Mouse (Mus musculus): ENCODE data around the gene 6030458C11Rik. TPM values are rescaled to one million over a fixed set of nuclear protein-coding genes. Genes with fewer than 3 reads are reported as not detected.

6030458C11Rik gene
- polyA plus RNA-seq, 1 experiment from 2014 or later: 31.8 TPM

- Histone ChIP-seq H3K4me3 (ENCODE audit: low read depth, low read length) (no peak overlapping the region), H3K27me3 (ENCODE audit: control insufficient read depth, insufficient read depth, low read length) (no peaks in the 10 kb centered on the region), H3K9me3 (replicated peaks; ENCODE audit: control insufficient read depth, low read length) (no peaks in the 10 kb centered on the region), H3K27ac (ENCODE audit: low read depth, low read length) (no peak overlapping the region), H3K36me3 (ENCODE audit: control insufficient read depth, insufficient read depth, low read length) (no peaks in the 10 kb centered on the region), H3K4me1 (ENCODE audit: control insufficient read depth, insufficient read depth, low read length) (peaks cover 8% of the 10 kb centered on the region; the same call in 1 of the 2 replicates), H3K4me2 (no peak overlapping the region), H3K9ac (ENCODE audit: low read depth, low read length) (no peak overlapping the region)
- WGBS (ENCODE audit: insufficient replicate concordance): 81% methylated on average over 6 of the region's 6 CpGs
- ATAC-seq (replicated peaks; ENCODE audit: insufficient number of reproducible peaks, low FRiP score, low TSS enrichment): no peak
Observed at GRCm38 (mm10) chr15:12760747-12761146, 63.7 kb downstream of the 6030458C11Rik start.

- peak; percentile 51; the same call in 1 of the 2 replicates for ATAC-seq (replicated peaks; ENCODE audit: insufficient number of reproducible peaks, low FRiP score, low TSS enrichment)
- peaks cover 8% of the 10 kb centered on the region; the same call in 1 of the 2 replicates for H3K4me1 ChIP-seq (ENCODE audit: control insufficient read depth, insufficient read depth, low read length)
- H3K9ac ChIP-seq (ENCODE audit: low read depth, low read length): no peak overlapping the region
- H3K36me3 ChIP-seq (ENCODE audit: control insufficient read depth, insufficient read depth, low read length): no peaks in the 10 kb centered on the region
- H3K4me3 ChIP-seq (ENCODE audit: low read depth, low read length): no peak overlapping the region
- no peak overlapping the region for H3K4me2 ChIP-seq
- peak overlapping the region; percentile 25; the same call in 1 of the 2 replicates for H3K27ac ChIP-seq (ENCODE audit: low read depth, low read length)
- WGBS (ENCODE audit: insufficient replicate concordance): 27% methylated on average over 5 of the region's 5 CpGs
- no peaks in the 10 kb centered on the region for H3K27me3 ChIP-seq (ENCODE audit: control insufficient read depth, insufficient read depth, low read length)
- no peaks in the 10 kb centered on the region for H3K9me3 ChIP-seq (replicated peaks; ENCODE audit: control insufficient read depth, low read length)
Observed at GRCm38 (mm10) chr15:12758461-12758860, 66.0 kb downstream of the 6030458C11Rik start.

Small RNA genes lying within 50 kb of the gene (microRNA-seq; reads per million reads assigned to microRNA genes)
- not detected for gene Gm47288 (ENCODE audit: borderline number of aligned reads)

Other genes with a start within 250 kb of the 6030458C11Rik start
- 9.7 and 12.5 TPM in 2 replicates for gene Pdzd2, start 84.7 kb downstream of the 6030458C11Rik start, polyA plus RNA-seq (2014; fragmentation: Nextera tagmentation; extraction: Ambion mirVana)
- gene Drosha, start 166 bp upstream of the 6030458C11Rik start, polyA plus RNA-seq (2014; fragmentation: Nextera tagmentation; extraction: Ambion mirVana): 34.6 and 48.4 TPM in 2 replicates